Mouse (Mus musculus): ENCODE results near the gene Lrp6.

- TF ChIP-seq CTCF (IDR thresholded peaks at IDR 0.05; ENCODE audit: low read depth) (no peak), EP300 (IDR thresholded peaks at IDR 0.05; ENCODE audit: low read depth) (no peak)
Measured at GRCm38 (mm10) chr6:134614322-134614721, 47.6 kb upstream of the Lrp6 start.
